Mouse (Mus musculus): ENCODE measurements at regions not wholly inside any gene's neighbourhood (a gene's known extent, or its start where the extent isn't known, plus 50 kb on each side); places are given as distances from the start of the nearest gene placed in this dataset.

DNA sequence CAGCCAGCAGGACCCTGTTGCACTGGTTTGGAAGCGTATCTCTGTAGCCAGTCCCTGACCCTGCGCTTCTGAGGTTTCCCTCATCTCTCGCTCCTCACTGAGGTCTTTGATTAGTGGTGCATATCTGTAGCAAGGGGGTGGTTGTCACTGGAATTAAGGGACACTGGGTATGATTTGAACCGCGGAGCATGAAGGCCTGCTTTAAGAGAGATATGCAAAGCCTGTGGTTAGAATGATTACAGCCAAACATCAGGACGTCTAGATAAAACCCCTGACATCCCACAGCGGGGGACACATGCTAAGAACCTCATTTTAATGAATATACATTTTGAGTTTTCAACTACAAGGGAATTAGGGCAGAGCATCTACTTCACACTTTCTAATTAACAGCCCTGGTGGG is 184.4 kb downstream of the Cdh26 start:
- H3K9me3 ChIP-seq (replicated peaks; ENCODE audit: low read length) = peaks cover 2% of the 10 kb centered on the region
- no peak overlapping the region for H3K4me3 ChIP-seq (replicated peaks in 1 of 3; ENCODE audit: low read depth in 2 of 3, low read length in 2 of 3, poor library complexity in 1 of 3)
- no peak overlapping the region for H3K4me2 ChIP-seq (ENCODE audit: insufficient read depth, low read depth, poor library complexity, severe bottlenecking)
- DNase-seq (ENCODE audit: extremely low read depth) = no peak
- H3K4me1 ChIP-seq (ENCODE audit: control insufficient read depth in 1 of 2, insufficient read depth in 2 of 2) = no peaks in the 10 kb centered on the region
- dilution Hi-C loops (cut with MboI; ENCODE audit: extremely low pct_ligation_motif_present, extremely low pct_unique_long_range_greater_than_20kb, low sequenced_read_pairs) = no loop called here
- TF ChIP-seq UBTF (IDR thresholded peaks at IDR 0.05; ENCODE audit: low read depth, low read length) (no peak), MEF2A (IDR thresholded peaks at IDR 0.05; ENCODE audit: borderline replicate concordance, low read depth, low read length) (no peak), TCF12 (IDR thresholded peaks at IDR 0.05; ENCODE audit: low read depth, low read length) (no peak), POLR2A (IDR thresholded peaks at IDR 0.05; ENCODE audit: low read depth, low read length) (no peak), TBP (conservative IDR thresholded peaks at IDR 0.05; ENCODE audit: low read depth, low read length) (no peak), CTCF (conservative IDR thresholded peaks at IDR 0.05 in 1 of 2, IDR thresholded peaks at IDR 0.05 in 1 of 2; ENCODE audit: low read depth in 2 of 2, low read length in 2 of 2) (no peak)
- H3K9ac ChIP-seq (ENCODE audit: insufficient read depth, low read depth) = no peak overlapping the region
- in situ Hi-C loops (cut with MboI; ENCODE audit: low pct_ligation_motif_present, low pct_unique_long_range_greater_than_20kb, low sequenced_read_pairs) = no loop called here
- H3K27ac ChIP-seq (ENCODE audit: insufficient read depth, low read depth) = no peak overlapping the region
- no peaks in the 10 kb centered on the region for H3K79me2 ChIP-seq (replicated peaks; ENCODE audit: control insufficient read depth, extremely low read depth, insufficient read depth, poor library complexity, severe bottlenecking)
- no peaks in the 10 kb centered on the region for H3K36me3 ChIP-seq (replicated peaks in 1 of 2; ENCODE audit: control insufficient read depth in 1 of 2, insufficient read depth in 1 of 2, low read length in 1 of 2)
- peaks cover 19% of the 10 kb centered on the region for H3K27me3 ChIP-seq (replicated peaks)

DNA sequence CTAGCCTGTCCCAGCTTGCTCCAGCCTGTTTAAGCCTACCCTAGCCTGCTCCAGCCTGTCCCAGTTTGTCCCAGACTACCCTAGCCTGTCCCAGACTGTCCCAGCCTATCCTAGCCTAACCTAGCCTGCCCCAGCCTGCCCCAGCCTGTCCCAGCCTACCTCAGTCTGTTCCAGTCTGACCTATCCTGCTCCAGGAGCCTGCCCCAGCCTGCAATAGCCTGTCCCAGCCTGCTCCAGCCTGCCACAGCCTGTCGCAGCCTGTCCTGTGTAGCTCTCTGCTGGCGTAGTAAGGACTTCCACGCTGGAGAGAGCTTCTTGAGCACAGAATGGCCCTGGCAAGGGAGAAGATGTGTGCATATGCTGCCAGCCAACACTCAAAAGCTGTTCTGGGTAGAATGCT is 192.5 kb downstream of the Cdh26 start:
- no peak overlapping the region for H3K4me3 ChIP-seq (replicated peaks in 1 of 3; ENCODE audit: low read depth in 2 of 3, low read length in 2 of 3, poor library complexity in 1 of 3)
- H3K4me2 ChIP-seq (ENCODE audit: insufficient read depth, low read depth, poor library complexity, severe bottlenecking) = no peak overlapping the region
- H3K27me3 ChIP-seq (replicated peaks) = peaks cover 11% of the 10 kb centered on the region
- dilution Hi-C loops (cut with MboI; ENCODE audit: extremely low pct_ligation_motif_present, extremely low pct_unique_long_range_greater_than_20kb, low sequenced_read_pairs) (no loop called here), in situ Hi-C loops (cut with MboI; ENCODE audit: low pct_ligation_motif_present, low pct_unique_long_range_greater_than_20kb, low sequenced_read_pairs) (no loop called here)
- H3K36me3 ChIP-seq (replicated peaks in 1 of 2; ENCODE audit: control insufficient read depth in 1 of 2, insufficient read depth in 1 of 2, low read length in 1 of 2) = no peaks in the 10 kb centered on the region
- no peaks in the 10 kb centered on the region for H3K9me3 ChIP-seq (replicated peaks; ENCODE audit: low read length)
- H3K27ac ChIP-seq (ENCODE audit: insufficient read depth, low read depth) = no peak overlapping the region
- no peaks in the 10 kb centered on the region; a peak in 1 of 4 replicates for H3K4me1 ChIP-seq (ENCODE audit: control insufficient read depth in 1 of 2, insufficient read depth in 2 of 2)
- H3K79me2 ChIP-seq (replicated peaks; ENCODE audit: control insufficient read depth, extremely low read depth, insufficient read depth, poor library complexity, severe bottlenecking) = no peaks in the 10 kb centered on the region
- no peak overlapping the region for H3K9ac ChIP-seq (ENCODE audit: insufficient read depth, low read depth)
- no peak for DNase-seq (ENCODE audit: extremely low read depth)
- TF ChIP-seq MAFK (IDR thresholded peaks at IDR 0.05; ENCODE audit: insufficient replicate concordance, low read length) = no peak
- TF ChIP-seq UBTF (IDR thresholded peaks at IDR 0.05; ENCODE audit: low read depth, low read length) = no peak
- no peak for TF ChIP-seq HCFC1 (IDR thresholded peaks at IDR 0.05; ENCODE audit: low read depth, low read length)
- no peak for TF ChIP-seq MEF2A (IDR thresholded peaks at IDR 0.05; ENCODE audit: borderline replicate concordance, low read depth, low read length)

GRCm38 (mm10) chr2:178624475-178624874 is 194.1 kb downstream of the Cdh26 start:
- Histone ChIP-seq H3K4me2 (ENCODE audit: insufficient read depth, low read depth, poor library complexity, severe bottlenecking) (no peak overlapping the region), H3K9ac (ENCODE audit: insufficient read depth, low read depth) (no peak overlapping the region), H3K36me3 (replicated peaks in 1 of 2; ENCODE audit: control insufficient read depth in 1 of 2, insufficient read depth in 1 of 2, low read length in 1 of 2) (no peaks in the 10 kb centered on the region), H3K9me3 (replicated peaks; ENCODE audit: low read length) (no peaks in the 10 kb centered on the region), H3K27ac (ENCODE audit: insufficient read depth, low read depth) (no peak overlapping the region), H3K79me2 (replicated peaks; ENCODE audit: control insufficient read depth, extremely low read depth, insufficient read depth, poor library complexity, severe bottlenecking) (no peaks in the 10 kb centered on the region), H3K27me3 (replicated peaks) (peaks cover 11% of the 10 kb centered on the region), H3K4me1 (ENCODE audit: control insufficient read depth in 1 of 2, insufficient read depth in 2 of 2) (no peaks in the 10 kb centered on the region; a peak in 1 of 4 replicates), H3K4me3 (replicated peaks in 1 of 3; ENCODE audit: low read depth in 2 of 3, low read length in 2 of 3, poor library complexity in 1 of 3) (no peak overlapping the region)
- DNase-seq (ENCODE audit: extremely low read depth) = no peak
- dilution Hi-C loops (cut with MboI; ENCODE audit: extremely low pct_ligation_motif_present, extremely low pct_unique_long_range_greater_than_20kb, low sequenced_read_pairs) = no loop called here
- TF ChIP-seq POLR2A (IDR thresholded peaks at IDR 0.05; ENCODE audit: low read depth, low read length) (no peak), ZMIZ1 (IDR thresholded peaks at IDR 0.05; ENCODE audit: low read depth, low read length) (no peak), USF2 (conservative IDR thresholded peaks at IDR 0.05; ENCODE audit: low read depth, low read length) (no peak), BHLHE40 (IDR thresholded peaks at IDR 0.05; ENCODE audit: low read depth, low read length) (no peak), RCOR1 (conservative IDR thresholded peaks at IDR 0.05; ENCODE audit: low read depth, low read length) (no peak)
- in situ Hi-C loops (cut with MboI; ENCODE audit: low pct_ligation_motif_present, low pct_unique_long_range_greater_than_20kb, low sequenced_read_pairs) = no loop called here
